Mouse (Mus musculus) kidney, adult 11 months (tissue): ENCODE data around the gene Ffar1.

Experiments used
- DNase-seq: peaks from one replicate; pipeline ENCODE4 v3.0.0; 2022

Ffar1 gene

GRCm38 (mm10) chr7:30861464-30861863, at the start of gene Ffar1:
TSS of gene Ffar1 (minus strand) at chr7:30861564.
- no peak for DNase-seq

- DNase-seq, result no peak
Measured at GRCm38 (mm10) chr7:30909773-30910172, 48.4 kb upstream of the Ffar1 start.

DNA sequence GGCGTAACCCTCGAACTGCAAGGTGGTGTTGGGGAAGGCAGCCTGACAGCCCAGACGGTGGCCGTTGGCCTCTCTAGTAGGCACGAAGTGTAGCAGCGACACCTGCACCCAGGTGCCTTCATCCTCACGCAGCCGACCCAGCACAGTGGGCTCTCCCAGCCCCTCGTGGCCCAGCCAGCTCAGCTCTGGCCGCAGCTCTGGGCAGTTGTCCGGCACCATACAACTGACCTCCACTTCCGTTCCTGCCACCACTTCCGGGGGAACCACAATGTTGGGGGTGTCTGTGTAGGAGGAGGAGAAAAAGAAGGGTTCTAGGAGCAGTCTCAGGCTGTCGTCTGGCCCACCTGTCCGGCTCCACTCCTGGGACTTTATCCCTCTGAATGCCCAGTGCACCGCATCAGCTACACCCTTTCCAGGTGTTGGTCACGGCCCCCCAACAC, 47.6 kb upstream of the Ffar1 start:
- no peak for DNase-seq

GRCm38 (mm10) chr7:30908277-30908991, 47.1 kb upstream of the Ffar1 start:
- no peak for DNase-seq

DNA sequence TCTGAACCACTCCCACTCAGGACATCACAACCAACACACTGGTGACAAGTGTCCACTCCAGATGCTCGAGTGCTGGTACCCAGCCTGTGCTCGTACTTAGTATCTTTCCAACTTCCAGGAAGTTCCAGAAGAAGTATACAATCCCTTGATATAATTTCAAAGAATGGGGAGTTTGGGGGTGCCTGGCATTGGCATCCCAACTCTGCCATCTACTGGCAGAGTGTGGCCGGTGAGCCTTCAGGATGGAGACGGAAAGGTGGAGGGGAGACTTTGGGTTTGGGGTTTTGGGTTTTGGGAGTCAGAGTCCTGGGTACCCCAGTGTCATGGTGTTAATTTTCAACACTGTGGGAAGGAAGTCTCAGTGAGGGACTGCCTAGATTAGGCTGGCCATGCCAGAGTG, 42.7 kb upstream of the Ffar1 start:
- DNase-seq, result no peak

- DNase-seq, result no peak
Measured at GRCm38 (mm10) chr7:30895217-30895616, 33.9 kb upstream of the Ffar1 start.

DNA sequence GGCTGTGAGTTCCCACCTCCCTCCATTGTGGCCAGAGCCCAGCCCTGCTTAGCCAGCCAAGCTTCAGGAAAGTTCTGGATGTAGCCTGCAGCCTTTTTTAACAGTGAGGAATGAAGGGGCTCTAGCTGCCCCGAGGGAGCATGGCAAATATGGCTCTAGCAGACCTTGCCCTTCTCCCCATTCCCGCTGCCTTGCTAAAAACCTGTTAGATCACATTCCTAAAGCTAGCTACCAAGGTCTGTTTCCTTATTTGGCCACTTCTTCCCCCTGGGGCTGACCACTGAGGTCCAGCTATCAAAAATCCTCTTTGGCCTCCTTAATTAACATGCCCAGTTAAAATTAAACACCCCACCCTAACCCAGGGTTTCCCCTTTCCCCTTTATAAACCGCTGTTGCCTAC, 31.2 kb upstream of the Ffar1 start:
- peak; percentile 57 for DNase-seq

DNA sequence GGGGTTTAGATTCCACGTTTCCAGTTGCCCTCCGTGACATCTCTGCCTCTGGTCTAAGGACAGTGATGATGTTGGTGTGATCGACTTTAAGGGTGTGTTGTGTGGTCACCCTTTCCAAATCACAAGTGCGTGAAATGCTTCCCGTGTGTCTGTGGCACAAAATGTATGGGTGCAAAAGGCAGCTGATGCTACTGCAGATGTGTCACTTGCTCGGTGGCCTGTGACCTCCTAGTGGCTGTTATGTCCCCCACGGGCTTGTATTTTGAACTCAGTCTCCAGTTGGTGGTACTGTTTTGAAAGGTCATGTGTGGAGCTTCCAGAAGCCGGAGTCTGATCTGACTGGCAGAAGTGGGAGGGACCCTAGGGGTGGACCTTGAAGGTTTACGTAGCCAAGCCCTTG, 30.4 kb upstream of the Ffar1 start:
- DNase-seq, result no peak

DNA sequence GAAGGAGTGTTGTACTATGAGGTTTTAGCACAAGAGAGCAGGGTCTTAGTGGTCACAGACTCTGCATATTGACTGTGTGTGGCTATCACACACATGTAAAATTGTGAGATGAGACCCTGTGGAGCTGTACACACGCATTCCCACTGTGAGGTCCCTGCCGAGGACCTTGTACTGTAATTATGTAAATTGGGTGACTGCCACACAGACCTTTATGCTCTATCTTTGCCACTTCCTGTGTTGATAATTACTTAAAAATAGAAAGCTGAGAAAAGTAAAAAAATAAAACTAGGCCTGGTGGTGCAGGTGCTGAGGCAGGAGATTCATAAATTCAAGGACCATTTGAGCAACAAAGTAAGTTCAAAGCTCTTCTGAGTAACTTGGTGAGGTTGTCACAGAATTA, 29.3 kb upstream of the Ffar1 start:
- no peak for DNase-seq

- DNase-seq, result no peak
Measured at GRCm38 (mm10) chr7:30888786-30889185, 27.4 kb upstream of the Ffar1 start.

DNA sequence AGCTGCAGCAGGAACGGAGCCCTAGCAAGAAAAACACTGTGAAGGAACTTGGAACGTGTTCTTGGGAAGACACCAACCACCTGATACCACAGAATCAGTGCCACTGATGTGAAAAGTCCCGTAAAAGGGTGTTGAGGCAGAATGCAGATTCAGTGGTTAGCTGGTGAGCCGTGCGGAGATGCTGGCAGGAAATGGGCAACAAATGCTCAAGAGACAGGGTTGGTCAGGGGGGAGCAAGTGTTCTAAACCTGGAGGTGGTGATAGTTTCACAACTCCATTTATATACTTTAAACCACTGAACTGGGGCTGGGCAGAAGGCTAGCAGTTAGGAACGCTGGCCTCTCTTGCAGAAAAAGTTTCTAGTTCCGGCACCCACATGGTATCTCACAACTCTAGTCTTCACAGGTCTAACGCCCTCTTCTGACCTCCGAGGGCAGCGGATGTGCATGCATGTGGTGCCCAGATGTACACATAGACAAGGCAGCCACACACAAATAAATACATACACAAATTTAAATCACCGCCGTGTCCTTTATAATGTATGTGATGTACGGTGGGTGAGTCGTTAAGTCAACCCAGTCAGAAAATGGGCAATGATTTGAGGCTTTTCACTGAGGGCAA, 26.3 kb upstream of the Ffar1 start:
- DNase-seq, result no peak

DNA sequence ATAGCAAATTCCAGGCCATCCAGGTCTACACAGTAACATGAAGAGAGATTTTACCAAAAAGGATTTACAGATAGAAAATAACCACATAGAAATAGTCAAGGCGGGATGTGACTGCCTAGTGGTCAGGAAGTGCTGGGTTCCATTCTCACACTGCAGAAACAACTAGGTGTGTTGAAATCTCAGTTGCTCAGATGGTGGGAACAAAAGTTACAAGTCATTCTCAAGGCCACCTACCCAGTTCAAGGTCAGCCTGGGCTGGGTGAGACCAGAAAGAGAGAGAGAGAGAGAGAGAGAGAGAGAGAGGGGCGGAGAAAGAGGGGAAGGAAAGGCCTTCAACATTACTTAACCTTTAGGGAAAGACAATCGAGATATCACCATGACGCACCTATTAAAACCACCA, 25.5 kb upstream of the Ffar1 start:
- DNase-seq, result no peak

- no peak for DNase-seq
Measured at GRCm38 (mm10) chr7:30884047-30884446, 22.7 kb upstream of the Ffar1 start.

DNA sequence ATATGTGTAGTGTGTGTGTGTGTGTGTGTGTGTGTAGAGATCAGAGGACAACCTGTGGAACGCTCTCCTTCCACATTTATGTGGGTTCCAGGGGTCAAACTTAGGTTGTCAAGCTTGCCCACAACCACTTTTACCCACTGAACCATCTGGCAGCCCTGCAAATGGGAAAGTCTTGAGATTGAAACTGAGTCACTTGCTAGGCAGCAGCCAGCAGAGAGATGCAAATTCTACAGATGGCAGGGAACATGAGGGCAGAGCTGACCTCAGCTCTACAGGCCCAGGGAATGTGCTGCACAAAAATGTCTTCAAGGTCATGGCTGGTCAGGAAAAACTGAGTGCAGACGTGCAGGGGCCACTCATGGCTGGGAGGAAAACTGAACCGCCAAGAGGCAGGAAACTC, 20.0 kb upstream of the Ffar1 start:
- DNase-seq, result no peak

- no peak for DNase-seq
Measured at GRCm38 (mm10) chr7:30880176-30880575, 18.8 kb upstream of the Ffar1 start, which contains the start of gene Cd22. TSS of gene Cd22 (minus strand) at chr7:30880342.

- DNase-seq, result no peak
Measured at GRCm38 (mm10) chr7:30878950-30879349, 17.6 kb upstream of the Ffar1 start.

DNA sequence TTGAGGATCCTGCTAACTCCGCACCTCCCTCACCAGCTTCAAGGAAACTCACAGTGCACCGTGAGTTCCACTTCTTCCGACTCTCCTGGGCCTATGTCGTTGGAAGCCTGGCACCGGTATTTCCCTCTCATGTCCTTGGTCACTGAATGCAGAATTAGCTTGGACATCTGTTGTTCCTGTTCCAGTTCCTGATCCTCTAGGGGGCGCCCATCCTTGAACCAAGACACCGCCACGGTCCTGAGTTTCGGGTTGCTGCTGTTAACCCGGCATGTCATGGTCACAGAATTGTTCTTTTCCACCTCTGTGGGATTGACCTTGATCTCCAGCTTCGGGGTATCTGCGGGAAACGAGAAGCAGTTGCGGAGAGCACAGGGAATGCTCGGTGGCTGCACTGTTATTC, 11.7 kb upstream of the Ffar1 start:
- peak; percentile 54 for DNase-seq

DNA sequence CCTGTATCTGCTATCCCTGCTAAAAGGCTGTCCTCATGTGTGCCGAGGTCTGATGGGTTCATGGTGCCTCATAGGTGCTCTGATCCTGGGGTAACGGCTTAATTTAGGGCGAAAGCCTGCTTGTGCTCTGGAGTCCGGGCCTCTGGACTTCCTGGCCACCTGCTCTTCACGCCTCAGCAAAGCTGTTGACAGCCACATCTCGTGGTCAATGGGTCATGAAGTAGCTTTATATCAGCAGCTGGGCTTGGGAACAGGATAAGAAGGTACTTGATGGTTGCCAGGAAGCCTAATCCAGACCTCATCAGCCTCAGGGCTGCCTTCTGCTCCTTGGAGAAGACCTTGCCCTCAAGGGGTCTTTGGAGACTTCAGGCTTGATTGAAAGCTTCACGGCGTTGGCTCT, 2.0 kb upstream of the Ffar1 start:
- DNase-seq, result no peak

DNA sequence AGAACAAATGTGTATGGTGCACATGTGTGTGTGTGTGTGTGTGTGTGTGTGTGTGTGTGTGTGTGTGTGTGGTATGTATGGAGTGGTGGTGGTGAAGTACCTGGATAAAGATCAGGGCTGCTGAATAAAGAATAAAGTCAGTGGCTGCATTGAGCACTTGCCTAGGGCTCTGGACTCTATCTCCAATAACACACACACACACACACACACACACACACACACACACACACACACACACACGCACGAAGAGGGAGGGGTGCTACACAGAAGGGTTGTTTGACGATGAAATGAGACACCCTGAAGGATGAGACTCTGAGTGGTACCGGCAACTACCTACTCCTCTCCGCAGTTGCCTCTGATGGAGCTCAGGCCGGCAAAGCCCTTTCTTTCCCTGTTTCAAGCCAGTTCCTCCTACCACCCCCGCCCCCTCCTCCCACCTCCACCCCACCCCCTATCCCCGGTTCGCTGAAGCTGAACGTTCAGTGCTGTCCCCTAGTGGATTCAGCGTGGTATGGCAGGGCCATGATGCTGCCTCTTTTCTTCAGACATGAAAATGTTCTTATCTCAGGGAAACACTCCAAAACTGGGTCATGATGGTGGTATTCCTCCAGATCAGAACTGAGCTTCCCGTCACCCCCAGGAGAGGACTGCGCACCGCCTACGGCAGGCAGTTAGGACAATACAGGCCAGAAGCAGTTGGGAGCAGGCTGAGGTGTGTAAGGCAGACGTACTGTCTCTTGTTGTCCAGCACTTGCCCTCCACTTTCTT, 1.5 kb downstream of the Ffar1 start:
- no peak for DNase-seq

- peak; percentile 62 for DNase-seq
Measured at GRCm38 (mm10) chr7:30859290-30859634, 2.1 kb downstream of the Ffar1 start.

DNA sequence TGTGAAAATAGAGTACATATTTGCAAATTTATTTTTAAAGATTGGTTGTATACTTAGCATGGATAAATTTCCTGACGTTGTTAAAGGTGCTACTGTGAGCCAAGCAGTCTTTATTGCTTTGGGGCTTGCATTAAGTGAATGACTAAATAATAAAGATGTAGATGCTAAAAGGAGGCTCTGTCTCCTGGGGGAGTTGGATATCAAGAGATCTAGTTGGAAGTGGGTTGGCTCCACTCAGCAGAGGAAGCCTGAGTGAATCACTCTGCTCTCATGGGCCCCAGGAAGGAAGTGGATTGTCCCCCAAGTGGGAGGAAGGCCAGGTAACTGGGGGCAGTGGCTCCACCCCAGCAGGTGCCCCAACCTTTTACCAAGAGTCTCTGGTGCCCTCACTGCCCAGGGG, 3.6 kb downstream of the Ffar1 start:
- no peak for DNase-seq

DNA sequence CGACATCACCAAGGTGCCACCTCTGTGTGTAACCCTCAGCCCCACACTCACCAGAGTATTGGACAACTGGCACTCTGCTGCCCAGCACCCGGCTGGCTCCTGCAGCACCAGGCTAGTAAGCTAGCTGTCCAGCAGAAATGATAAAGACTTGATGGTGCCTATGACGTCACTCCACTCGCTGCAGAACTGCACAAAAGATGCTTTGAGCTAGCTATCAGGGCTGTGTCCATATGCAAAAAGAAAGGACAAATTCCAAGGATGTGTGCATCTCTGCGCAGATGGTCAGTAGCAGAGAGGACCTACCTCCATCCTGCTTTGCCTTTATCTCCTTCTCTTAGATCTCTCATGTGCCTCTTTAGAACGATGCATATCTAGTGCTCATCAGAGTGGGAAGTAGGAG, 5.3 kb downstream of the Ffar1 start, which contains the start of gene Ffar3:
Gene Ffar3, minus strand, starts transcription at position 101 of the 400 bp plus-strand sequence.
- no peak for DNase-seq

GRCm38 (mm10) chr7:30851421-30851820, 9.9 kb downstream of the Ffar1 start:
- DNase-seq, result no peak

DNA sequence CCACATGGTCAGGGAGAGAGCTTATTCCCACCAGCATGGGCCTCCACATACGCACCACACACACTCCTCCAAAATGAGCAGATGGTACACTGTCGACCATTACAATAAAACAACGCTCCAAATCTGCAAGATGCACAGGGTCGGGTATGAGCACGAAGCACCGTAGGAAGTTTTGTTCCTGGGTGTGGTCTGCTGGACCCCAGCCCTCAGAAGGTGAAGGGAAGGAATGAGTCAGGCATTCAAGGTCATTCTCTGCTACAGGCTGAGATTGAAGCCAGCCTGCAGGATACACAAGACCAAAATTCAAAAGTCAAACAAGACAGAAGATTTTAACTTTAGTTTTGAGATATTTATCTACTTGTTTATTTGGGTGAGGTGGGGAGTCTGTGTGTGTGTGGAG, 13.4 kb downstream of the Ffar1 start:
- no peak for DNase-seq
